In the genomic region with DNA sequence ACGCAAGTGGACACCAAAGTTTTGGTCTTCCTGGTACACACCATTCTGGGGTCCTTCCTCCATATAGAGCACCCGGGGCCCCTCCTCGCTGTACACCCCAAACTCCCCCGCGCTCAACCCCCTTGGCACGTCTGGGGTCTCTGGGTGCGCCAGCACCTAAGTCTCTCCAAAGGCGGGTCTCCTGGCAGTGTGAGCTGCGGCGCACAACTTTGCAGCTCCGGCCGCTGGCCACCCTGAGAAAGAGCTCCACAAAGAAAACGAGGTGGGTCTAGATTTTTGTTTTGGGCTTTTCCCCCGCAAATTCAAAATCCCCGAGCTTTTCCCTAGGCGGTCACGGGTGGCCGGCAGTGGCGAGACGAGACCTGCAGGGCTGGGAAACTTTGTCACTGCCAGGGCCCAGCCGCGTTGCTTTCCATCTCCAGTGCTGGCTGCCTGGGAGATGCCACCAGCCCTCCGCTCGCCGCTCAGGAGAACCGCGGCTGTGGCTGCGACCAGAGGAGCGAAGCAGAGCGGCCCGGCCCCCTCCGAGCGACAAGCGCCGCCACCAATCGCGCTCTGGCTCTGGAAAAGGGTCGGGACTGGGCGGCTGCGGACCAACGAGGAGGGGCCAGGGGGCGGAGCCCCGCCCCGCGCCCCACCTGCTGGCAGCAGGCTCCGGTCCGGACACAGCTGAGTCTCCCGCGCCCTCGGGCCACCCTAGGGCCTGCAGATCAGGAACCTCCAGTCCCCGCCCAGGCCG, we compare ENCODE assay signal across 8 mouse cellular contexts. TPM values are rescaled to one million over a fixed set of nuclear protein-coding genes. Genes with fewer than 3 reads are reported as not detected.
DNase-seq lines count a peak whose midpoint lies in the region; ATAC-seq and TF ChIP-seq lines count a peak whose summit lies in the region.

Gene Galnt18, minus strand, starts transcription at position 474 of the 739 bp plus-strand sequence.

- intact Hi-C loops in gastrocnemius, adult 2 months (cut with DNase I) = loop anchor here (5.0 kb wide), 2 partner anchors 532 to 597 kb away; no protein-coding TSS in a partner anchor

- peak; percentile 67 for DNase-seq in WW6 (ENCODE audit: low read depth, low spot score)
- peak; percentile 82 to 94 for DNase-seq in cerebellum, postnatal 4 days (ENCODE audit: low spot score in 2 of 2)
- peak; percentile 98 for DNase-seq in gastrocnemius, adult 2 months
- DNase-seq in hindbrain, embryonic 14.5 days (ENCODE audit: low spot score) = peak; percentile 86
- DNase-seq in layer of hippocampus, postnatal 14 days (ENCODE audit: low spot score in 2 of 2) = peak; percentile 87 to 95
- DNase-seq in retina, embryonic 14.5 days (ENCODE audit: low spot score) = peak; percentile 96
- peak; percentile 89 to 91 for DNase-seq in urinary bladder, adult 18-20 months (ENCODE audit: low spot score in 2 of 2)

- ATAC-seq in hindbrain, embryonic 14.5 days (ENCODE audit: low FRiP score) = peak; percentile 98
- ATAC-seq in lung, embryonic 16.5 days (ENCODE audit: low read depth) = peak; percentile 98

- peak within 1 kb of the TSS; percentile 74 for H3K4me3 ChIP-seq in gastrocnemius, adult 2 months
- peak within 1 kb of the TSS; percentile 50 for H3K4me3 ChIP-seq in hindbrain, embryonic 14.5 days (replicated peaks; ENCODE audit: low read length)
- peak within 1 kb of the TSS; percentile 65 for H3K4me3 ChIP-seq in lung, embryonic 16.5 days (ENCODE audit: low read length)

- H3K4me2 ChIP-seq in hindbrain, embryonic 14.5 days (replicated peaks) = peak within 1 kb of the TSS; percentile 98
- peak within 1 kb of the TSS; percentile 90 for H3K4me2 ChIP-seq in lung, embryonic 16.5 days (ENCODE audit: low read depth, low read length)

- H3K9me3 ChIP-seq in hindbrain, embryonic 14.5 days (ENCODE audit: control insufficient read depth, low read length) = no peaks in the 10 kb centered on the region
- H3K9me3 ChIP-seq in lung, embryonic 16.5 days (ENCODE audit: control insufficient read depth, low read length) = no peaks in the 10 kb centered on the region

- WGBS in hindbrain, embryonic 14.5 days = under 1% methylated on average over 43 of the region's 52 CpGs
- WGBS in lung, embryonic 16.5 days = 1% methylated on average over 47 of the region's 52 CpGs

- peaks cover 5% of the 10 kb centered on the region for H3K27me3 ChIP-seq in hindbrain, embryonic 14.5 days (ENCODE audit: control insufficient read depth, insufficient read depth, low read length)
- H3K27me3 ChIP-seq in lung, embryonic 16.5 days (ENCODE audit: control insufficient read depth, insufficient read depth, low read depth, low read length) = no peaks in the 10 kb centered on the region; the same call in 1 of the 2 replicates

- H3K4me1 ChIP-seq in hindbrain, embryonic 14.5 days (replicated peaks; ENCODE audit: control insufficient read depth, insufficient read depth, low read length) = peaks cover 15% of the 10 kb centered on the region
- H3K4me1 ChIP-seq in lung, embryonic 16.5 days (replicated peaks; ENCODE audit: control insufficient read depth, insufficient read depth, low read length) = peaks cover 13% of the 10 kb centered on the region

- no peaks in the 10 kb centered on the region for H3K36me3 ChIP-seq in hindbrain, embryonic 14.5 days (replicated peaks; ENCODE audit: control insufficient read depth, insufficient read depth)
- no peaks in the 10 kb centered on the region for H3K36me3 ChIP-seq in lung, embryonic 16.5 days (ENCODE audit: control insufficient read depth, insufficient read depth, low read length)

- peak within 1 kb of the TSS; percentile 83 for H3K27ac ChIP-seq in gastrocnemius, adult 2 months
- no peak within 1 kb of the TSS for H3K27ac ChIP-seq in hindbrain, embryonic 14.5 days
- H3K27ac ChIP-seq in lung, embryonic 16.5 days (ENCODE audit: low read length) = peak within 1 kb of the TSS; percentile 51

- TF ChIP-seq CTCF in gastrocnemius, adult 2 months (IDR thresholded peaks at IDR 0.05) = peak; percentile 22

- H3K9ac ChIP-seq in hindbrain, embryonic 14.5 days = peak within 1 kb of the TSS; percentile 59
- H3K9ac ChIP-seq in lung, embryonic 16.5 days (ENCODE audit: low read length) = peak within 1 kb of the TSS; percentile 73

RNA-seq across cellular contexts. Expression of gene Galnt18, which starts in this region (rescaled TPM):
- 1 to 10 TPM; 3.1 to 4.4 TPM for total RNA-seq in gastrocnemius, adult 2 months (2021)
- polyA plus RNA-seq in hindbrain, embryonic 14.5 days (2014; fragmentation: Nextera tagmentation; extraction: Ambion mirVana) = 10.9 and 14.2 TPM in 2 replicates
- 10 to 100 TPM; 64.1 to 69.5 TPM for total RNA-seq in layer of hippocampus, postnatal 14 days (2021)
- polyA plus RNA-seq in lung, embryonic 16.5 days (2015; fragmentation: Nextera tagmentation; extraction: Ambion mirVana) = 48.0 and 56.5 TPM in 2 replicates

Comparison
In these comparisons a context has a peak if more than half of its experiments do, and no peak if none do; other contexts are left out.
1. RNA of gene Galnt18 (total RNA-seq): 64.1 to 69.5 TPM in layer of hippocampus, postnatal 14 days; 3.1 to 4.4 TPM in gastrocnemius, adult 2 months; every median in the first group is over 10 times any median in the second.
2. Peak in every context shown above with its lines, with median percentiles within 50 percentile points of each other: DNase-seq and H3K4me3 ChIP-seq.